Mouse (Mus musculus) heart, embryonic 10.5 days (tissue): ENCODE data around the gene Oxld1. TPM values are rescaled to one million over a fixed set of nuclear protein-coding genes. Genes with fewer than 3 reads are reported as not detected.

Experiments used
- DNase-seq: peaks from one replicate; pipeline ENCODE4 v3.0.0-alpha.2; 2017; ENCODE audit warnings: low spot score
- H3K27ac ChIP-seq: fragments of 300-500 bp; sonication (generic); 2 replicates; pipeline ENCODE4 v1.5.1; 2016; ENCODE audit warnings: mild to moderate bottlenecking
- H3K27me3 ChIP-seq: fragments of 300-500 bp; sonication (generic); 2 replicates; pipeline ENCODE4 v1.6.1; 2016; ENCODE audit warnings: mild to moderate bottlenecking; ENCODE audit not compliant: poor library complexity, insufficient read depth, severe bottlenecking
- H3K36me3 ChIP-seq: fragments of 300-500 bp; sonication (generic); 2 replicates; pipeline ENCODE4 v1.6.1; 2016; ENCODE audit warnings: mild to moderate bottlenecking, moderate library complexity
- H3K4me1 ChIP-seq: fragments of 300-500 bp; sonication (generic); 2 replicates; pipeline ENCODE4 v1.6.1; 2016; ENCODE audit warnings: mild to moderate bottlenecking
- H3K4me3 ChIP-seq: fragments of 300-500 bp; sonication (generic); 2 replicates; pipeline ENCODE4 v1.5.1; 2016; ENCODE audit warnings: mild to moderate bottlenecking, moderate library complexity
- H3K9me3 ChIP-seq: fragments of 300-500 bp; sonication (generic); 2 replicates; pipeline ENCODE4 v1.6.1; 2016; ENCODE audit warnings: mild to moderate bottlenecking, moderate library complexity
- WGBS: fragments of 180-500 bp; shearing (Covaris S2); methylation state at CpG from one replicate; pipeline ENCODE4 v1.1.7; 2016; 5-methylcytosine and 5-hydroxymethylcytosine counted together
- polyA plus RNA-seq: library from polyadenylated mRNA; unstranded; fragments of >200 nt; fragmentation: Nextera tagmentation; extraction: Ambion mirVana; gene quantifications from 2 replicates; pipeline ENCODE4 v1.2.1, GENCODE M21; 2016

The Oxld1 gene
- polyA plus RNA-seq, 1 experiment from 2014 or later, result 16.7 TPM

GRCm38 (mm10) chr11:120492024-120492877 lies 34.4 kb upstream of the Oxld1 start:
- peaks cover 40% of the 10 kb centered on the region for H3K4me1 ChIP-seq
- WGBS, result under 1% methylated on average over 48 of the region's 48 CpGs
- H3K36me3 ChIP-seq, result peaks cover 61% of the 10 kb centered on the region
- no peaks in the 10 kb centered on the region for H3K9me3 ChIP-seq
- H3K4me3 ChIP-seq, result peak overlapping the region; percentile 89
- DNase-seq, result peak; percentile 93
- peak overlapping the region; percentile 92 for H3K27ac ChIP-seq
- no peaks in the 10 kb centered on the region for H3K27me3 ChIP-seq

DNA sequence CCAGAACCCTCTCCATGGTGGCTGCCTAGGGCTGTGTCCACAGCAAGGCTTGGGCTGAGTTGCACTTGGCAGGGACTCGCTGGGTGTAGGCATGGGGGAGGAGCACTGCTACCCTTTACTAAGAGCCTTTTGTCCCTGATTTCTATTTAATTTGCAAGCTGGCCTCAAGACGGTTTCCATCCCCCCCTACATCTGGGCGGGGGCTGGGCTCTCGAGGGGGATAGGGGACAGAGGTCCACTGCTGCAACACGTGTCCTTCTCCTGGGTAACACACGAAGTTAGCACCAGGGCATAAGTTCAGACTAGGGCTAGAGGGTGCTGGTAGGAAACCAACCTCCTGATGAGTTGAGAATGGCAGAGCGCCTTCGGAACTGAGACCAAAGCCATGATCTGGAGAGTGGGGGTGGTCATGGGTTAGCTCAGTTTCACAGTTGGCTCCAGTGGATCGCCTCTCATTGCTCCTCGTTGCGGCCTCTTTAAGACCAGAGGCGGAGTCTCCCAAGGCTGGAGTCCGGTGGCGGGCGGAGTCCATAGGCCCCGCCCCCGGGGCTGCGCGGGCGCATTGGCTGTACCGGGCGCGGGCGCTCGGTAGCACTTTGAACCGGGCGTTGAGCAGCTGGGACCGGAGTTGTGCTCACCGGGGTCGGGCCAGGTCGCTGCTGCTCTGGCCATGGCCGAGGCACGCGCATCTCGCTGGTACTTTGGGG lies 33.6 kb upstream of the Oxld1 start, which contains the start of gene Slc25a10:
TSS of gene Slc25a10 (plus strand) at position 524 of the 707 bp plus-strand sequence.
- Histone ChIP-seq H3K27me3 (no peaks in the 10 kb centered on the region), H3K9me3 (no peaks in the 10 kb centered on the region), H3K36me3 (peaks cover 61% of the 10 kb centered on the region), H3K4me1 (peaks cover 40% of the 10 kb centered on the region), H3K27ac (peak within 1 kb of the TSS; percentile 92), H3K4me3 (peak within 1 kb of the TSS; percentile 89)
- under 1% methylated on average over 35 of the region's 35 CpGs for WGBS
- DNase-seq, result peak; percentile 95

- Histone ChIP-seq H3K27me3 (no peaks in the 10 kb centered on the region), H3K9me3 (no peaks in the 10 kb centered on the region), H3K36me3 (peaks cover 60% of the 10 kb centered on the region), H3K4me3 (peak overlapping the region; percentile 89; the same call in 1 of the 2 replicates), H3K4me1 (peaks cover 45% of the 10 kb centered on the region), H3K27ac (no peak overlapping the region)
- WGBS, result 35% methylated on average over 4 of the region's 4 CpGs
- DNase-seq, result no peak
These were observed 32.6 kb upstream of the Oxld1 start for GRCm38 (mm10) chr11:120490291-120491046.

DNA sequence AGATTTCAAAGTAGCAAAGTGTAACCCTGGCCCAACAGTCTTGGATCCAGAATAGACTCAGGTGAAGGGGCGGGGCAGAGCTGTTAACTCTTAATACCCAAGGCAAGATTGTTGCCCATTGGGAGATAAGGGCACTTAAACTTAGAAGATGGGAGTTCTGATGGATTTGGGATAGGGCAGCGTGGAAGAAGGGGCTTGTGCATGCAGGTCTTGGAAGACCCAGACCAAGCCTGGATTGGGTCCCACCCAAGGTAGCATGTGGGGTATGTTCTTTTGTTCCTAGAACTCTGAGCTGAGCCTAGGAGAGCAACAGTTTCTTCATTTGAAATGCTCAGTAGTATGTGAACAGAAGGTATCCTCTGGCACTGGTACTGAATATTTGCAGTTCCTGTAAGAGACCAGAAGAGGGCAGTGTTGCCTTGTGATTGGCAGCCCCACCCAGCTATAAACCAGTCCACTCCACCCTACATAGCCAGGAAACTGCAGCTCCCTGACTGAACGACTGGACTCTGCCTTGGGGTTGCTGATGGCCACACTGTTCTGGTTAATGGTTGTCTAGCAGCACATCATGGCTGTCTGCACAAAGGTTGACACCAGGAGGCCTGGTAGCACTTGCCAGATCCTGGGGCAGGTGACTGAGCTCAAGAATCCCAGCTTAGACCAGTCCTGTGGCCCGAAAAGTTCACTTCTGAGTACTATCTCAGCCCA lies 31.3 kb upstream of the Oxld1 start:
- Histone ChIP-seq H3K36me3 (peaks cover 48% of the 10 kb centered on the region), H3K4me3 (peak overlapping the region; percentile 8; the same call in 1 of the 2 replicates), H3K27ac (peak overlapping the region; percentile 39; the same call in 1 of the 2 replicates), H3K9me3 (no peaks in the 10 kb centered on the region), H3K4me1 (peaks cover 47% of the 10 kb centered on the region), H3K27me3 (no peaks in the 10 kb centered on the region)
- 59% methylated on average over 4 of the region's 4 CpGs for WGBS
- peak; percentile 92 for DNase-seq

DNA sequence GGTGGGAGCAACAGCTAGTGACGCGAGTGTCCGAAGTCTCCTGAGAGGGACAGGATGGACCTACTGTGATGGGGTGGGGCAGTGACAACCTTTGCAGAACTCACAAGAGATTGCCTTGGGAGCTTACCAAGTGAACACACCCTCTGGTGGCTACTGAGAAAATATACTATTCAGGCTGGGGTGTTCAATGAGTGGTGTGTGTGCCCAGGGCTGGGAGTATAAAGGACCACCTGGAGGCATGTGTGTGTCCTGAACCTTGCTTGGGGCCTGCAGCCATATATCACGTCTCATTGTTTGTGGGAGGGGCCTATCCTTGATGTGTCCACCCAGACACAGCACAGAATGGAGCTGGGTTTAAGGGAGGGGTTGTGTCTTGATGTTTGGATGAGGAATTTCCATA lies 30.6 kb upstream of the Oxld1 start:
- Histone ChIP-seq H3K27ac (no peak overlapping the region), H3K4me3 (no peak overlapping the region), H3K36me3 (peaks cover 46% of the 10 kb centered on the region), H3K4me1 (peaks cover 49% of the 10 kb centered on the region), H3K9me3 (no peaks in the 10 kb centered on the region), H3K27me3 (no peaks in the 10 kb centered on the region)
- no peak for DNase-seq
- 81% methylated on average over 4 of the region's 4 CpGs for WGBS

GRCm38 (mm10) chr11:120485251-120485650 lies 27.4 kb upstream of the Oxld1 start:
- peak overlapping the region; percentile 97 for H3K27ac ChIP-seq
- no peaks in the 10 kb centered on the region for H3K27me3 ChIP-seq
- H3K9me3 ChIP-seq, result no peaks in the 10 kb centered on the region
- H3K4me3 ChIP-seq, result peak overlapping the region; percentile 97
- DNase-seq, result no peak
- H3K36me3 ChIP-seq, result peaks cover 76% of the 10 kb centered on the region
- 7% methylated on average over 10 of the region's 10 CpGs for WGBS
- H3K4me1 ChIP-seq, result peaks cover 26% of the 10 kb centered on the region

DNA sequence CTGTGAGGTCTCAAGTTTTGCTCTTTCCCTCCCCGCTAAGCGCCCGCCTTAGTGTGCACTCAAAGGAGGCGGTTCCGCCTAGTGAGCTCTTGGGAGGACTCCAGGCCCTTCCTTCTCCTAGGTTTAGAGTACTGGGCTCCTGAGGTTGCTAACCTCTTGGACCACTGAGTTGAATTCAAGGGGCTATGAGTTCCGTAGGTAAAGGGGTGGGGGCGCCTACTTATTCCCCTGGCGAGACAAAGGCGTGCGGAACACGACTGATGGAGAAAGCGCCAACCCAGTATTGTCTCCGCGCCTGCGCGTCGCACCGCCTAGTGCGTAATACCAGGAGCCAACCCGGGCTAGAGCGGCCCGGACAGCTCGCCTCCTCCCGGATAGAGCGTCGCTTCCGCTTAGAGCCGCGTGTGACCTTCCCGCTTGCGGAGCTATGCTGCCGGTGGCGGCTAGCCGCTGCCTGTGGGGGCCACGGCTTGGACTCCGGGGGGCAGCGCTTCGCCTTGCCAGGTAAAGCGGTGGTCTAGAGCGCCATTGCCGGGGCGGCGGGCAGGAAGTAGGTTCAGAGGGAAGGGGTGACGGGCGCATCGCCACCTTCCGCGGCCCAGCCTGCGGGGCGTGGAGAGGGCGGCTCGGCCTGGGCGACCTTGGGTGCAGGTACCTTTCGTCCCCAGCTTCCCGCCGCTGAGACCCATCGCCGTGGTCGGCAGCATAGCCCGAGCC lies 26.6 kb upstream of the Oxld1 start, which contains the start of gene Mrpl12:
TSS of gene Mrpl12 (plus strand) at position 349 of the 717 bp plus-strand sequence.
- peak within 1 kb of the TSS; percentile 97 for H3K4me3 ChIP-seq
- WGBS, result under 1% methylated on average over 60 of the region's 60 CpGs
- peak within 1 kb of the TSS; percentile 97 for H3K27ac ChIP-seq
- peaks cover 21% of the 10 kb centered on the region for H3K4me1 ChIP-seq
- no peaks in the 10 kb centered on the region for H3K9me3 ChIP-seq
- peak; percentile 96 for DNase-seq
- H3K27me3 ChIP-seq, result no peaks in the 10 kb centered on the region
- H3K36me3 ChIP-seq, result peaks cover 79% of the 10 kb centered on the region

DNA sequence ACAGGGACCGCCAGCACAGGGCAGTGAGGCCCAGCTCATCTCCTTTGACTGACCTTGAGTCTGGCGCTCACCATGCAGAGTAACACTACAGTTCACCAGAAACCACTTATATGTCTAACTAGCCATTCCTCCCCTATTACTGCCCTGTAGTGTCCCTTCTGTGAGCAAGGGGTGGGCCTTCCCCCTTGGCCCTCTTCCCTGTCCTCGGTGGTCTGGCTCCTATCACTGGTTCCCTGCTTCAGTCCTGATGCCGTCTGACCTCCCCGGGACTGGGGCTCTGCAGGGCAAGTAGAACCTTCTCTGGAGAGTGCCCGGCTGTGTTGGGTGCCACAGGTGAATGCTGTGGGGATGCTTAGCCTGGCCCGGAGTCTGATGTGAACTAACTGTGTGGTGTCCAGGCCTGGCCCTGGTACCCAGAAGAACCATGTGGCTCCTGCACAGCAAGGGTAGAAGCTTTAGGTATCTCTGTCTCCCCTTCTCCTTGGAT lies 25.6 kb upstream of the Oxld1 start:
- DNase-seq, result no peak
- WGBS, result 80% methylated on average over 7 of the region's 7 CpGs
- Histone ChIP-seq H3K4me3 (peak overlapping the region; percentile 97), H3K36me3 (peaks cover 80% of the 10 kb centered on the region), H3K27ac (peak overlapping the region; percentile 97), H3K4me1 (peaks cover 19% of the 10 kb centered on the region), H3K27me3 (no peaks in the 10 kb centered on the region), H3K9me3 (no peaks in the 10 kb centered on the region)

- Histone ChIP-seq H3K27me3 (no peaks in the 10 kb centered on the region), H3K9me3 (no peaks in the 10 kb centered on the region), H3K4me3 (no peak overlapping the region), H3K36me3 (peaks cover 78% of the 10 kb centered on the region), H3K27ac (no peak overlapping the region), H3K4me1 (peaks cover 10% of the 10 kb centered on the region)
- 97% methylated on average over 6 of the region's 6 CpGs for WGBS
- no peak for DNase-seq
These were observed 14.2 kb upstream of the Oxld1 start for GRCm38 (mm10) chr11:120472052-120472451.

DNA sequence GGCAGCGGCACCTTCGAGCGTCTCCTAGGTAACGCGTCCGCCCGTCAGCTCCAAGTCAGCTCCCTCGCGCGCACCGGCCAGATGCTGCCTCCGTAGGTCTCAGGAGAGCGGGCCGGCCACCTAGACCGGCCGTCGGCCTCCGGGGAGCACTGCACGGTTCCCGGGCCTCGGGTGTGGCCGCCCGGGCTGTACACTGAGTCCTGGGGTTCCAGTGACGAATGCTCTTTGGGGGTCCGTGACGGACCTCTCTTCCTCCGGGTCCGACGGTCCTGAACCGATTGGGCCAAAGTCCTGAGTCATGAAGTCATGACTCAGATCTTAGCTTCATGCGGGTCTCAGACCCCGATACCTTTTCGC lies 9.8 kb upstream of the Oxld1 start:
- Histone ChIP-seq H3K27me3 (no peaks in the 10 kb centered on the region), H3K36me3 (peaks cover 67% of the 10 kb centered on the region), H3K4me3 (peak overlapping the region; percentile 90), H3K27ac (peak overlapping the region; percentile 82), H3K9me3 (no peaks in the 10 kb centered on the region), H3K4me1 (peaks cover 21% of the 10 kb centered on the region)
- WGBS, result 1% methylated on average over 33 of the region's 33 CpGs
- no peak for DNase-seq

DNA sequence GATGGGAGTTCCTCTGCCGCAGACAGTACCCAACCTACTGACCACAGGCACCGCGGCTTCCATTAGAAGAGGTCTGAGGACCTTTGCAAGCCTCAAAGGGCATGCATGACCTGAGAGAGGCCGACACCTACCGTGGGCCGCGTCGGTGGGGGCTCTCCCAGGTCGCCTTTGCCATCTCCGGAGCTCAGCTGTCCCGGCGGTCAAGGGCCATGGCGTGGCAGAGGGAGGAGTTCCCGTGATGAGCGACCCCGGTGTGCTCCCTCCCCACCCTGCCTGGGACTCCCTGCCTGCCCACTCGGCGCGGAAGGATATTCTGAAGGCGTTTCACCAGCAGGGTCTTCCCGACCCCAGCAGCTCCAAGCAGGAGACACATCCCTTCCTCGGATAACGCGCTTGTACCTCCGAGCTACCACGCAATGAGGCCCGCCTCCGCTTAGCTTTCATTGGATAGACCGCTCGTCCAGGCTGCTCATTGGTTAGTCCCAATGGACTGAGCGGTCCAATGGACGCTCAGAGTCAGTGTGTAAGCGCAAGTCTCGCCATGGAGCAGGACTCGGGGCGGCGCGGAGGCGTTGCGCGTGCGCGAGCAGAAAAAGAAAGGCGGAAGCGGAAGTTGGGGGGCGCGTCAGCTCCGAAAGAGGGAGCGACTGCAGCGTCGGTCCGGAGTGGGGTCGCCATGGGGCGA lies 9.3 kb upstream of the Oxld1 start, which contains the start of gene Arl16:
TSS of gene Arl16 (minus strand) at position 557 of the 685 bp plus-strand sequence.
- under 1% methylated on average over 54 of the region's 54 CpGs for WGBS
- peaks cover 21% of the 10 kb centered on the region for H3K4me1 ChIP-seq
- peak; percentile 100 for DNase-seq
- no peaks in the 10 kb centered on the region for H3K9me3 ChIP-seq
- H3K36me3 ChIP-seq, result peaks cover 67% of the 10 kb centered on the region
- peak within 1 kb of the TSS; percentile 90 for H3K4me3 ChIP-seq
- H3K27me3 ChIP-seq, result no peaks in the 10 kb centered on the region
- H3K27ac ChIP-seq, result peak within 1 kb of the TSS; percentile 82
